ENCODE assay signal across 14 mouse cellular contexts in the genomic region with DNA sequence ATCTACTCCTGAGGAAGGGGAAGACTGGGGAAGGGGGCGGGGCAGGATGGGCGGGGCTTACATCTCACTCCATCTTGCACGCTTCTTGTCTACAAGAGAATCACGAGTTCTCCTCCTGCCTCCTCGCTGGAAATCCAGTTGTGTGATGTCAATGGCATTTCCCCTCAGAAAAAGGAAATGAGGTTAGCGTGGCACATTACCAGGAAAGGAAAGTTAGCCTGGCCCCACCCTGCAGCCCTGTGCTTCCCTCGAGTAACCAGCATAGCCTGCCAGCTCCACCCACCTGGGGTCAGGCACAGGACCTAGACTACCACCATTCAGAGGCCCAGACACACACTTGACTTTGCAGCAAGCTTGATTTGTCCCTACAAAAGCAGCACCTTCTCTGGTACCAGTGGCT. TPM values are rescaled to one million over a fixed set of nuclear protein-coding genes. Genes with fewer than 3 reads are reported as not detected.
DNase-seq lines count a peak whose midpoint lies in the region; ATAC-seq lines count a peak whose summit lies in the region.
"Had no signal": no experiment of that assay in that cellular context is flagged by ENCODE, and none has a peak within 500 bp of the region (broad histone marks: within the 10 kb centered on the region; RNA-seq: fewer than 3 reads in every experiment).

No protein-coding gene starts in this region.

- H3K9ac ChIP-seq in kidney, embryonic 16.5 days (replicated peaks; ENCODE audit: low read length) = no peak overlapping the region
- no peak overlapping the region for H3K9ac ChIP-seq in hindbrain, embryonic 16.5 days (ENCODE audit: low read depth, low read length)
- H3K9ac ChIP-seq: embryonic facial prominence, embryonic 12.5 days; heart, embryonic 13.5 days; hindbrain, embryonic 13.5 days; lung, embryonic 15.5 days; midbrain, embryonic 13.5 days had no signal

- no peak overlapping the region for H3K4me3 ChIP-seq in kidney, embryonic 16.5 days (ENCODE audit: low read length)
- no peak overlapping the region for H3K4me3 ChIP-seq in hindbrain, embryonic 16.5 days (ENCODE audit: low read length)
- H3K4me3 ChIP-seq: embryonic facial prominence, embryonic 12.5 days; heart, embryonic 13.5 days; hindbrain, embryonic 13.5 days; lung, embryonic 15.5 days; midbrain, embryonic 13.5 days had no signal

- no peaks in the 10 kb centered on the region for H3K9me3 ChIP-seq in kidney, embryonic 16.5 days (ENCODE audit: low read length)
- no peaks in the 10 kb centered on the region for H3K9me3 ChIP-seq in hindbrain, embryonic 16.5 days (ENCODE audit: control insufficient read depth, low read length)
- H3K9me3 ChIP-seq: embryonic facial prominence, embryonic 12.5 days; heart, embryonic 13.5 days; hindbrain, embryonic 13.5 days; lung, embryonic 15.5 days; midbrain, embryonic 13.5 days had no signal

- H3K27ac ChIP-seq in kidney, embryonic 16.5 days (ENCODE audit: low read length) = no peak overlapping the region
- no peak overlapping the region for H3K27ac ChIP-seq in hindbrain, embryonic 16.5 days (ENCODE audit: low read depth, low read length)
- H3K27ac ChIP-seq: embryonic facial prominence, embryonic 12.5 days; heart, embryonic 13.5 days; hindbrain, embryonic 13.5 days; lung, embryonic 15.5 days; midbrain, embryonic 13.5 days had no signal

- WGBS in kidney, embryonic 16.5 days = 56% methylated on average over 7 of the region's 7 CpGs
- WGBS in hindbrain, embryonic 16.5 days = 71% methylated on average over 7 of the region's 7 CpGs

- H3K4me1 ChIP-seq in kidney, embryonic 16.5 days (ENCODE audit: insufficient read depth, low read length) = no peaks in the 10 kb centered on the region
- H3K4me1 ChIP-seq in hindbrain, embryonic 16.5 days (ENCODE audit: control insufficient read depth, insufficient read depth, low read depth, low read length) = no peaks in the 10 kb centered on the region
- H3K4me1 ChIP-seq: embryonic facial prominence, embryonic 12.5 days; hindbrain, embryonic 13.5 days; midbrain, embryonic 13.5 days had no signal

- no peaks in the 10 kb centered on the region for H3K27me3 ChIP-seq in kidney, embryonic 16.5 days (ENCODE audit: insufficient read depth, low read length)
- H3K27me3 ChIP-seq in hindbrain, embryonic 16.5 days (replicated peaks; ENCODE audit: control insufficient read depth, insufficient read depth, low read length) = no peaks in the 10 kb centered on the region
- H3K27me3 ChIP-seq: embryonic facial prominence, embryonic 12.5 days; heart, embryonic 13.5 days; hindbrain, embryonic 13.5 days; lung, embryonic 15.5 days; midbrain, embryonic 13.5 days had no signal

- no peaks in the 10 kb centered on the region for H3K36me3 ChIP-seq in kidney, embryonic 16.5 days (ENCODE audit: insufficient read depth, low read length)
- no peaks in the 10 kb centered on the region for H3K36me3 ChIP-seq in hindbrain, embryonic 16.5 days (ENCODE audit: control insufficient read depth, insufficient read depth, low read length)
- H3K36me3 ChIP-seq: embryonic facial prominence, embryonic 12.5 days; heart, embryonic 13.5 days; hindbrain, embryonic 13.5 days; lung, embryonic 15.5 days; midbrain, embryonic 13.5 days had no signal

- H3K4me2 ChIP-seq in kidney, embryonic 16.5 days (replicated peaks; ENCODE audit: low read depth, low read length) = no peak overlapping the region
- no peak overlapping the region for H3K4me2 ChIP-seq in hindbrain, embryonic 16.5 days (ENCODE audit: low read length)
- H3K4me2 ChIP-seq: embryonic facial prominence, embryonic 12.5 days; heart, embryonic 13.5 days; hindbrain, embryonic 13.5 days; lung, embryonic 15.5 days; midbrain, embryonic 13.5 days had no signal

- peak; percentile 43 to 61 for DNase-seq in adrenal gland, adult (ENCODE audit: inconsistent age in 2 of 2, low spot score in 1 of 2)
- DNase-seq in adrenal gland, adult 18-20 months (ENCODE audit: low spot score in 2 of 2) = no peak
- peak; percentile 59 for DNase-seq in kidney, adult 11 months
- peak; percentile 67 for DNase-seq in kidney, adult 9 months
- DNase-seq in lung, postnatal 36 days = peak; percentile 78
- DNase-seq in layer of hippocampus, postnatal 25 days (ENCODE audit: extremely low spot score in 1 of 2, low spot score in 1 of 2) = no peak
- DNase-seq: adrenal gland, postnatal 25 days had no signal

- ATAC-seq in kidney, embryonic 16.5 days (ENCODE audit: low FRiP score, low TSS enrichment) = no peak
- no peak for ATAC-seq in hindbrain, embryonic 16.5 days
- ATAC-seq: midbrain, embryonic 13.5 days had no signal

RNA-seq across cellular contexts. Expression of gene Lrrc32, which starts 42.5 kb away (rescaled TPM):
- 10 to 100 TPM; 12.7 to 28.1 TPM for total RNA-seq in adrenal gland, adult 18-20 months (2021)
- 15.3 and 17.9 TPM in 2 replicates for polyA plus RNA-seq in kidney, embryonic 16.5 days (2015; fragmentation: Nextera tagmentation; extraction: Ambion mirVana)
- total RNA-seq in layer of hippocampus, postnatal 25 days (2021) = 1 to 10 TPM; 2.7 to 3.8 TPM
- polyA plus RNA-seq in hindbrain, embryonic 16.5 days (2015; fragmentation: Nextera tagmentation; extraction: Ambion mirVana) = 4.1 and 7.5 TPM in 2 replicates

Comparison
In these comparisons a context has a peak if more than half of its experiments do, and no peak if none do; other contexts are left out.
1. DNase-seq: peak in adrenal gland, adult (2 of 2), kidney, adult 11 months (single experiment), kidney, adult 9 months (single experiment) and lung, postnatal 36 days (single experiment); none in adrenal gland, adult 18-20 months (0 of 2) and layer of hippocampus, postnatal 25 days (0 of 2).